Mouse (Mus musculus) bone marrow, adult 2 months (tissue): ENCODE results near the gene Zmynd11.

Experiments
- CTCF ChIP-seq: fragments of 200-500 bp; IDR thresholded peaks from 2 replicates; pipeline ENCODE4 v1.5.1; 2011; ENCODE audit warnings: low read length, control low read depth; ENCODE audit not compliant: control insufficient read depth, insufficient read depth
- POLR2A ChIP-seq: fragments of 200-500 bp; IDR thresholded peaks from 2 replicates; pipeline ENCODE4 v1.6.1; 2011; ENCODE audit warnings: low read depth, mild to moderate bottlenecking, control low read depth, low read length, borderline replicate concordance; ENCODE audit not compliant: control insufficient read depth

DNA sequence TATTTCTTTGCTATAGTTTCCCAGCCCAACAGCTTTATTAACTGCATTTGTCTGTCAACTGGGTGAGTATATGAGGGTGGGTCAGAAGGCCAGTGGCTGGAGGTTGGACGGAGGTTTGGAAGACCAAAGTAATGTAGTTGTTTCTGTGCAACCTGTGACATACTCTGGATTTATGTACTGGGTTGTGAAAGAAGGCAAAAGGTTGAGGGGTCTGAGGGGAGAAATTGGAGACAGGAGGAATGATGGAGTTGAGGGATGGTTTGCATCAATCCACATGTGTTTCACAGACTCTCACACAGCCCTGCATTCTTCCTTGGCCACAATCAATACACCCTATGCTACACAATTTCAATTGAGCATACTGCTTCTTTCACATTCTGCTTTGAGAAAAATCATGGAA lies 1.4 kb upstream of the Zmynd11 start:
- TF ChIP-seq POLR2A (no peak), CTCF (no peak)
